Mouse (Mus musculus): Measurements from ENCODE around the gene Cpa4.
A peak's percentile ranks its signal among the peaks of the same experiment; 100 is the strongest.

- TF ChIP-seq CTCF (IDR thresholded peaks at IDR 0.05; ENCODE audit: control insufficient read depth, insufficient read depth, insufficient read length) (no peak), CEBPB (IDR thresholded peaks at IDR 0.05; ENCODE audit: low read depth) (peak; percentile 83)
Observed at GRCm38 (mm10) chr6:30550496-30551192, 17.5 kb upstream of the Cpa4 start.
